Mouse (Mus musculus): ENCODE data around the gene Lmntd2.

GRCm38 (mm10) chr7:141188733-141189132, 25.1 kb downstream of the Lmntd2 start:
- TF ChIP-seq CTCF (IDR thresholded peaks at IDR 0.05; ENCODE audit: low read depth) (no peak), EP300 (IDR thresholded peaks at IDR 0.05; ENCODE audit: low read depth) (no peak)

All from liver, postnatal 0 days (tissue).